Mouse (Mus musculus) gastrocnemius, postnatal 36 days (tissue): ENCODE results near the gene Pmel. TPM values are rescaled to one million over a fixed set of nuclear protein-coding genes. Genes with fewer than 3 reads are reported as not detected.

Source experiments
- DNase-seq, 2 experiments: peaks; one replicate each; pipeline ENCODE4 v3.0.0; 2022
- intact Hi-C: fragments of 180-260 bp; cut with DNase I; formaldehyde crosslinking; loops from one replicate; pipeline ENCODE4 v1.15.1; 2025
- long read RNA-seq, 2 experiments: library from polyadenylated mRNA; stranded (forward); transcript quantifications; one replicate each; pipeline ENCODE4 v2.0.0; 2021
- total RNA-seq, 2 experiments: library from RNA; stranded (reverse); gene quantifications; 2 replicates each; pipeline ENCODE4 v1.2.3; 2021

The Pmel gene
- total RNA-seq = under 1 TPM in 1 of 2 experiments, not detected in 1; 0.22 TPM
- long read RNA-seq, experiment 1 = 0 reads
- long read RNA-seq, experiment 2 = 0 reads

DNA sequence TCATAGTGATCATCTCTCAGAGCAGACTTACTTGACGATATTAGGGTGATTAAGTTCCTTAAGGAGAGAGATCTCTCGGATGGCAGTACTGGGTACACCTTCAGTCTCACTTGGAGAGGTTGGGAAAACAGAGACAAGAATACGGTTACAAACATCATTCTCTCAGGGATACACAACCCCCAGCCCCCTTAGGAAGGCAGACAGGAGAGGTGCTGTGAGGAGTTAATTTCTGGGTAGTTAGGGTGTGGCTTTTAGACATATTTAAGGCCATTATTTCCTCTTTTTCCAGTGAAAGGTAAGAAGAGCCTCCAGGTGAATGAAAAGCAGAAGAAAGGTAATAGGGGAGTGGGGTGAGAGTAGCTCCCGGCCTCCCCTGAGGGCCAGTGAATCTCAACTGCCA lies at the start of gene Pmel:
Gene Pmel (plus strand): TSS at position 301 of the 400 bp plus-strand sequence.
- no peak for DNase-seq
- intact Hi-C loops = loop anchor here (5.0 kb wide), 1 partner anchor 38 kb away; the partner anchor contains the start of gene Dgka

DNA sequence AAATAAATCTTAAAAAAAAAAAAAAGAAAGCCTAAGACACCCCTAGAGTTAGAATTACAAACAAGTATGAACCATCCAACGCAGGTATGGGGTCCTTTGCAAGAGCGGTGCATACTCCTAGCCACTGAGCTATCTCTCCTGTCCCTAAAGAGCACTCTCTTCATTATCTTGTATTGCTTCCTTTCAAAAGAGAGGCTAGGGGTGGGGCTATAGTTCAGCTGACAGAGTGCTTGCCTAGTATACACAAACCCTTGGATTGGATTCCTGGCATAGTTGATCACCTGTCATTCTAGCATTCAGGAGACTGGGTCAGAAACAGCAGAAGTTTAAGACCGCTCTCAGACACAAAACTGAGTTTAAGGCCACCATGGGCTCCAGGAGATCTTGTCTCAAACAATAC lies 48.7 kb upstream of the Pmel start:
- DNase-seq = no peak
- intact Hi-C loops = no loop called here

DNA sequence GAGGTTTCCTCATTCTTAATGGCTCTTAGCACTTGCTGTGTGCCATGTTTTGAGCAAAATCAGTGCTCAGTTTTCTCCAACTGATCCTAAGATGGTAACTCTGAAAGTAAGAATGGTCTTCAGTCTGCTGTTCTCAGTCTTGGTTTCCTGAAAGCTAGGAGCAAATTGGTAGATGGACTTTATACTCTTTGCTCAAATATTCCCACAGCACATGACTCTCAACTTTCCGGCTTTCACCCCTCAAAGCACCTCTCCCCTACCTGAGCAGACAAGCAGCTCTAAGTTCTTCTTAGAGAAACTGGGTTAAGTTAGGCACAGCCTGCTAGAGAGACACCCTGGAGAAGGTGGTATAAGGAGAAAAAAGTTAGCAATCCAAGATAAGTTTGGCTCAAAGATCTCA lies 47.3 kb upstream of the Pmel start:
- intact Hi-C loops = no loop called here
- DNase-seq = no peak

DNA sequence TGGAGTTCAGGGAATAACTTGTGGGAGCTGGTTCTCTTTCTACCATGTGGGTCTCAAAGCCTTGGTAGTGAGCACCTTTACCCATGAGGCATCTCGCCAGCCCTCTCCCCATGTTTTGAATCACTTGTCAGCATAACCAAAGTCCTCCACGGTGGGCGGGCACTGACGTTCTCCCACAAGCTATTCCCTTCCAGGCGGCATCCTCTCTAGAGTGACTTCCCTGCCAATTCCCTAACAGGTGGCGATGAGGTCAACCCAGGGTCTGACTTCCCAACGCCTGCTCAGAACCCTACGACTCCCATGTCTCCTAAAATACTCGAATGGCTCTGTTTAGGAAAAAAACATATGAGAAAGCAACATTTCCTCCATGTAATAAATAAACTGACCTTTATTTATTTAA lies 46.2 kb upstream of the Pmel start:
- DNase-seq = no peak

DNA sequence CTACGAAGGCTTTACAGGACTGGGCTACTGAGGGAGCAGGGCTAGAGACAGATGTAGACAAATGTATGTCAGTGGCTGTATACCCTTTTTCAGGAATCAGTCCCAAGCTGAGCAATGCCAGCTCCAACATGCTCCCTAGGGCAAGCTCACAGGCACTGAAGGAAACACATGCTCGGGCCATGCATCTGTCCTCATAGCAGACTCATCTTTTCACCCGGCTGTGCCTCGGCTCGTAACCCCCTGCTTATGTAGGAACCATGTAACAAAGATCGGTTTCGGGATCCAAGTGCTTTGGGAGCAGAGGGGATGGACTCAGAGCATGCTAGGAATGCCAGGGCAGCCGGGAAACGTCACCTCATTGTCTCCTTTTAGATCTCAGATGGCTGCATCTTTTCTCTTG lies 44.5 kb upstream of the Pmel start:
- intact Hi-C loops = no loop called here
- DNase-seq = no peak

More for the DNA sequence above, 46.2 kb upstream of the Pmel start:
- intact Hi-C loops = no loop called here

DNA sequence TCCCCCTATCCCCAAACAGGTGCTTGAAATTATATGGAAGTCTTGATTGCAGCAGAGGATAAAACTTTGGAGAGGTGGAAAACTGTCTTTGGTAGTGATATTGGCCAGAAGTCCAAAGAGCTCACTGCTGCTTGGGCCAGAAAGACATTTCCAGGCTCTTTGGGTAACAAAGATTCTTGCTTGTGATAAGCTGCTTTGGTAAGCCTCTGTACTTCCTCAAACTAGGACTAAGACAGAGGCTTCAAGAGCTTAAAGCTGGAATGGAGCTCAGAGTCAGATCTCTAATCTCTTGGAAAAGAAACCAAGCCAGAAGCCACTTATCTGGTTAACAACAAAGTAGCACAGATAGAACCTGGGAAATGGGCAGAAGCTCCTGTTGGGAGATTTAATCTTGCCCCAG lies 41.5 kb upstream of the Pmel start:
- no peak for DNase-seq
- intact Hi-C loops = no loop called here

DNA sequence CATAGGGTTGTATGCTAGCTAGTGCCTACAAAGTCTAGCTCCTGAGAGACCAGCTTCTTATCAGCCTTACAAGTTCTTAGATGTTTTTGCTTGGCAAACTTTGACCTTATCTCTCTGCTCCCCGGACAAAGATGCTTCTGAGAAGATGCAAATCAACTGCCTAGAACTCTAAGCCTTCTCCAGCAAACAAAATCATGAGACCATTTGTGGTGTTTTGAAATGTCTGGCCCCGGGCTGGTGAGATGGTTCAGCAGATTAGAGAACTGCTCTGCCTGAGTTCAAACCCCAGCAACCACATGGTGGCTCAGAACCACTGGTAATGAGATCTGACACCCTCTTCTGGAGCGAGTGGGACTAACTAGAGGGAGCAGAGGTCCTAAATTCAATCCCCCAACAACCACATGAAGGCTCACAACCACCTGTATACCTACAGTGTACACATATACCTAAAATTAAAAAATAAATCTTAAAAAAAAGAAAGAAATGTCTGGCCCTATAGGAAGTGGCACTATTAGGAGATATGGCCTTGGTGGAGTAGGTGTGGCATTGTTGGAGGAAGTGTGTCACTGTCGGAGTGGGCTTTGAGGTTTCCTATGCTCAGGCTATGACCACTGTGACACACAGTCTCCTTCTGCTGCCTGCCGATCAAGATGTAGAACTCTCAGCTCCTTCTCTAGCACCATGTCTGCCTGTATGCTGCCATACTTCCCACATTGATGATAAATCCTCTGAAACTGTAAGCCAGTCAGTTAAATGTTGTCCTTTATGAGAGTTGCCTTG lies 40.4 kb upstream of the Pmel start:
- intact Hi-C loops = no loop called here

DNA sequence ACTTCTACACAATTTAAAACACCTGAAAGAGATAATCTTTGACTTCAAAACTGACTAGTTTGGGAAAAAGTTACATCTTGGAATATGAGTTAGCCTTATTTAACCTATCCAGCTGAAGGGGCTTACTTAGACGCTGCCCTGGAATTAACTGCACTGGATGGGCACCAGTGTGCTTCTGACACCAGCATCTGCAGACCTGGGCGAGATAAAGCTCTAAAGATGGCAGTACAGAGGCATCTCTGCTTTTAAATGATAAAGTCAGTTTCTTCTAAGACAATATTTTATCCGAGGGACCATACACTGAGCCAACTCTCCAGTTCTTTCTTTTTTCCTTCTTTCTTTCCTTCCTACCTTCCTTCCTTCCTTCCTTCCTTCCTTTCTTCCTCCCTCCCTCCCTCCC lies 39.2 kb upstream of the Pmel start:
- intact Hi-C loops = no loop called here
- DNase-seq = no peak

More for the DNA sequence above, 40.4 kb upstream of the Pmel start:
- no peak for DNase-seq

DNA sequence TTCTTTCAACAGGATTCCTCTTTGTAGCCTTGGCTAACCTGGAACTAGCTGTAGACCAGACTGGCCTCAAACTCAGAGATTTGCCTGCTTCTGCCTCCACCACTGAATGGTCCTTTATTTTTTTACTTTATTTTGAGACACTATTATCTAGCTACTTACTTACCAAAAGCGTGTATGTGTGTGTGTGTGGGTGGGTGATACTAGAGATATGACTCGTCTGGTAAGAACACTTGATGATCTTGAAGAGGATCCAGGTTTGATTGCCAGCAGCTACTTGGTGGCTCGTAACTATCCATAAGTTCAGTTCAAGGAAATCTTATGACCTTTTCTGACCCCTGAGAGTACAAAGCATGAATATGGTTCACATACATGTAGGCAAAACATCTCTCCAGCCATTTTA lies 38.7 kb upstream of the Pmel start:
- intact Hi-C loops = no loop called here
- DNase-seq = no peak

DNA sequence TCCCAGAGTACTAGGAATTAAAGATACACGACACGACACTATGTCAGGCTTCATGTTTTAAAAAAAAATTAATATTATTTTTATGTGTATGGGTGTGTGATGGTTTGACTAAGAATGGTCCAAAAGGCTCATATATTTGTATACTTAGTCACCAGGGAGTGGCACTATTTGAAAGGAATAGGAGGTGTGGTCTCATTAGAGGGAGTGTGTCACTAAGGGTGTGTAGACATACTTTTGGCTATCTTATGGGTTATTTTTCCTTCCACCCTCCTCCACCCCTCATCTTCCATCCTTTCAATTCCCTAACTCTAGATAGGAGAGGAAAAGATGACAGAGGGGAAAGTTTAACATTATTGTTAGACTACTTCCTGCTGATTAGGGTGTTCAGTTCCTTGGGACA lies 38.2 kb upstream of the Pmel start:
- intact Hi-C loops = no loop called here
- DNase-seq = no peak

DNA sequence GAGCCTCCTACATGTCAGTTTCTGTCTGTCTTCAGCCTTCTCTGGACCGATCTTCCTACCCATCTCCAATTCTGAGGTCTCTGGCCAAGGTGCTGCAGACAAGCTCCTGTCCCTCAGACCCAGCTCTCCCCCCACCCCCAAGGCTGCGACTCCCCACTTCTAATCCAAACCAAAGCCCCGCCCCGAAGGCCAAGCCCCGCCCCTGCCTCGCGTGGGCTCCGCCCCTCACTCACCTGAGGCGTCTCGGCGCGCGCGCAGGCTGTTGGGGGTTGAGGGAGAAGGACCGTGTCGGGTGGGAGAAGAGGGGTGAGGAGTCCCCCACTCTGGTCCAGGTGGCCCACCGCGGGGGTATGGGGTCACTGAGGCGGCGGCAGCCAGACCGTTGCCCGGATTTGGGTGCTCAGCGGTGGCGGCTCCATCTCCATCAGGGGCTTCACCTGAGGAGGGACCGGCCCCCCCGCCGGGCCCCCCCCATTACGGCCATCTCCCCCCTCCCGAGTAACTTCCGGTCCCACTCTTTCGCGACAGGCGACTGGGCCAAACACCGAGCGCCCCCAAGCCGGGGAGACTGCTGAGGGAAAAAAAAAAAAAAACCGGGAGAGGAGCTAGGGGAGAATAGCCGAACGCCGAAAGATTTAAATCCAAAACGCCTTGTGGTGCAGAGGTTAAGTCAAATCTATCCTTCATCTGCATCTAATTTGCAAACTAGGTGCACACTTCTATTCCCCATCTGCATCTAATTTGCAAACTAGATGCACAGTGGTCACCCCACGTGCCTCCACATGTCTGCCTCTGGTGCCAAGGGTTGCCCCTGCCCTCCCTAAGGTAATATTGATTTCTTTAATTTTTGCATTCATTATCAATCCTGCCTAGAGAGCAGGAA lies 35.0 kb upstream of the Pmel start:
- intact Hi-C loops = no loop called here
- no peak for DNase-seq

DNA sequence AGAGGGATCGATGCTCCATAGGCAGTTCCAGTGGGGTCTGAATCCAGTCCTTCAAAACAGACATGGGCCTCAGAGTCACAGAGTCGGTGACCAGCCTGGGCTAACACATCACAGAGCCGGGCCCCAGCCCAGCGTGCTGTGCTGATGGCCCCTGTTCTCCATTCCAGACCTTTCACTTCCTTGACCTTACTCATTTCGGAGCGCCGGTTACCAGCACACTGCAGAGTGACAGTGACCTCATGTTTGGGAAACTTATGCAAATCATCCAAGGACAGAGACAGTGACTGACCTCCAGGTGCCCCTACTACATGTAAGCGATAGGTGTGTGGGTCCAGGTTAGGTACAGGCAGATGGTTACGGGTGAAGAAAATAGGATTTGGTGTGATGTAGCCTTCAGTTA lies 32.8 kb upstream of the Pmel start:
- intact Hi-C loops = loop anchor here (5.0 kb wide), 1 partner anchor 109 kb away; no protein-coding TSS in a partner anchor
- no peak for DNase-seq

DNA sequence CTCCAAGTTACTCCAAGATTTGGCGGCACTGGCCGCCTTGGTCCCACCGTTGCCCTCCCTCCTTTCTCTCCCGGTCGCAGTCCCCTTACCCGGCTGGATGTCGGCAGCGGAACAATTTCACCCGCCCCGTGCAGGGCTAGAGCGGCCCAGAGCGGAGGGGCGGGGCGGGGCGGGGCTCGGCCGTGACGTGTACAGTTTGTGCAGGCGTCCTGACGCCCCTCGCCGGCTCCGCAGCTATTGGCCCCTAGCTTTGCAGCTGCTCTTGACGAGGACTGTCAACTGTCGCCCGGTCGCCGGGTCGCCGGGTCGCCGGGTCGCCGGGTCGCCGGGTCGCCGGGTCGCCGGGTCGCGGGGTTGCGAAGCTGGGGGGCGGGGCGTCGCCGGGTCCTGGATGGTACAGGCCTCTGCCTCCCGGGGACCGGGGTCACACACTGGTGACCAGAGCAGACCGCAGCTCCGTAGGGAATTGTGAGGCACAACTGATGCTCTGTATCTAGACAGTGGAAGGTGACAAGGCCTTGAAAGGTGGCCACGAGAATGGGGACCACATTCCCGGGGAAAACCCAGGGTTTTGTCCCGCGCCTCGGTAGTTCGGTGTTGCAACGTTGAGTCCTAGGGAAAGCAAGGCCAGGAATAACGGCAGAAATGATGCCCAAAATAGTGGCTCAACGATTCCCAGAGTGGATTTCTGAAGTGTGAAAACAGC lies 30.1 kb upstream of the Pmel start, which contains the start of gene Suox:
Gene Suox (minus strand): TSS at position 311 of the 706 bp plus-strand sequence.
- peak; percentile 79 to 80 for DNase-seq
- intact Hi-C loops = loop anchor here (1.0 to 5.0 kb wide), 2 partner anchors 48 to 112 kb away; partner anchors contain the start of gene Rps26

DNA sequence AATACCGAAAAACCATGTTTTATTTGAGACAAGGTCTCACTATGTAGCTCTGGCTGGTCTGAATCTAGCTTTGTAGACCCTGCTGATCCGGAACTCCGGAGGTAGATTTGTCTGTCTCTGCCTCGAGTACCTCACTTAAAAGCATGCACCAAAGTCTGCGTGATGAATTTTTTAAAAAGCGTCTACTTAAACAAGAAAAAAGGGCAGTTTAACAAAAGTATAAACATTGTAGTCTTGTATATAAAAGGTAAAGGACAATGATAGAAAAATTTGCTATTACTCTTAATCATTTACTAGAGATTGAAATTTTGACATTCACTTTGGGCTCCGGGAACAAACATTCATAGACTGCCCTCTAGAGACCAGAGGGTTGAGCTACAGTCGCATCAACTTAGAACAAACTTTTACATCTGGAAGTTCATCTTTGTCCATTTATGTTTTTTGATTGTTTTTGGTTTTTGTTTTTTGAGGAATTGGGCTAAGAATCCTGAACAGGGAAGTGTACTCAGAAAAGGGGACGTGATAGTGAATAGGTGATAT lies 29.5 kb upstream of the Pmel start:
- DNase-seq = no peak

DNA sequence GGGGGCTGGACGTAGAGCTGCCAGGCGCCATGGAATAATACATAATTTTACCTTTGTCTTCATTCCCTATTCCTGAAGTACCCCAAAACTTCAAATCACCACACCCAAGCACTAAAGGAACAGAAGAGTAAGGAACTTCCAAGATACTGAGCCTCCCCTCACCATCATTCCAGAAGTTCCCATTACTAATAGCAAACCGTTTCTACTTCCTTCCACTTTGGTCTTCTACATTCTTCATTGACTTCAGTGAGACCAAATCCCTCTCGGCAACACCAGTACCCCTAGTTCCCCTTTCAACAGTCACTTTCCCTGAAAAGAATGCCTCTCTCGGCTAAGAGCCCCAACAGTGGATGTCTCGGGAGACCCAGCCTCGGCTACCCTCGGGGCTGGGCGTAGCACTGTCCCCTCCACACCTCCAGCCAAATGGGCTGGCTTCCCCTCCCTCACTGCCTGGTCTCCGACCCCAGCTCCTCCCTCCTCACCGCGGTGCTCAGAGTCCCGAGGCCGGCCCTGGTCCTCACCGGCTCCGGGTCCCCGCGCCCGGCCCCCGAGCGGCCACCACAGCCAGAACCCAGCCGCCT lies 8.5 kb upstream of the Pmel start:
- intact Hi-C loops = no loop called here
- DNase-seq = peak in 1 of 2 experiments; percentile 48

More for the DNA sequence above, 29.5 kb upstream of the Pmel start:
- intact Hi-C loops = loop anchor here (1.0 to 5.0 kb wide), 2 partner anchors 48 to 112 kb away; partner anchors contain the start of gene Rps26

DNA sequence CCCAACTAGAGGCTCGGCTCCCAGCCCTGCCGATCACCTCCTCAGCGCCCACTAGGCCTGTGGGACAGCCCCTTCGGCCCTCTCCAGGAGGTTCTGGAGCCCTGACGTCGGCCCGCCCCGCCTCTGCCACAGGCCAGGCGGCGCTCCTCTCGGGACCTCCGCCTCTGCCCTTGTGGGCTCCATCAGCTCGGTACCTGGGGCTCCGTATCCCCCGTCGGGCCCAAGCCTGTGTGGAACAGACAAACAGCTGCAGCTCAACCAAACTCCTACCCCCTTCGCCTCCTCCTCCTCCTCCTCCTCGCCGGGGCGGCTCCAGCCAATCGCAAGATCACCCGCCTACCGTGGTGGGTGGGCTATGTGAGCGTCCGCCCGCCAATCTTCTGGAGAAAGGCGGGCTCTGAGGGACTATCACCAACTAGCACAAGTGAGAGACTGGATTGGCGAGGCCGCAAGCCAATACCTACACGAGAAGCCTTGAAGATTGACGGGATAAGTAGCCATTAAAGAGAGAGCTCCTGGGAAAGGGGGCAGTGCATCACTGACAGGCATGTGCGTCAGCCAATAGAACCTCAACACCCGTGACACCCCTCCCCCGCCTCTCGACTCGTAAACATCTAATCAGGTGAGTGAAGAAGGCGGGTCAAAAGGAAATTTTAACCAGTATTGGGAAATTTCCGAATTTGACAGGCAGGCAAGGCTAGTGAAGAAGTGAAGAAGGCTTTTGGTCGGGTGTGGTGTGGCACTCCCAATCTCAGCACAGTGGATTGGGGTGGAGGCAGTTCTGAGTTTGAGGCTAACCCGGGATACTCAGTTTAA lies 7.8 kb upstream of the Pmel start, which contains the start of gene Rab5b:
Gene Rab5b (minus strand): TSS at position 273 of the 816 bp plus-strand sequence.
- intact Hi-C loops = no loop called here
- DNase-seq = peak; percentile 97 to 99

DNA sequence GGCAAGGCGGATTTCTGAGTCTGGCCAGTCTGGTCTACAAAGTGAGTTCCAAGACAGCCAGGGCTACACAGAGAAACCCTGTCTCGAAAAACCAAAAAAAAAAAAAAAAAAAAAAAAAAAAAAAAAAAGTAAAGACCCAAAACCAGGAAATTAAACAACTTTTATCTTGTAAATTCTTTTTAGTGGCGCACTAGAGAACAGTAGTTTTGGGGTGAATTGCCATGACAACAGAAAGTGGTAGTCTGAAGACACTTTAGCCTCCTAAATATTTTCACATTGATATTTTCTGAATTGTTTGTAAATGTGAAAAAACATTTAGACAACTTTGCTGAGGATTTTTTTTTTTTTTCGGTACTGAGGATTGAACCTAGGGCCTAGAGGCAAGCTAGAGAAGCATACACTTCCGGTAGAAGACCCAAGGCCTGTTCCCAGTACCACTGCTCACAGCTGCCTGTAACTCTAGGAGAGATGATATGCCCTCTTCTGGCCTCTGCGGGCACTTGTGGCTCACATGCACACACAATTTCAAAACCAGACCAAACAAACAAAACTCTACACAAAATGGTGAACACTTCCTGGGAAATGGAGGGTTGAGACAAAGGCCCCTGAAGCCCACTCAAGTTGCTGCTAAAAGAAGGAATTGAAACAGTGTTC lies 6.8 kb upstream of the Pmel start:
- no peak for DNase-seq
- intact Hi-C loops = no loop called here

DNA sequence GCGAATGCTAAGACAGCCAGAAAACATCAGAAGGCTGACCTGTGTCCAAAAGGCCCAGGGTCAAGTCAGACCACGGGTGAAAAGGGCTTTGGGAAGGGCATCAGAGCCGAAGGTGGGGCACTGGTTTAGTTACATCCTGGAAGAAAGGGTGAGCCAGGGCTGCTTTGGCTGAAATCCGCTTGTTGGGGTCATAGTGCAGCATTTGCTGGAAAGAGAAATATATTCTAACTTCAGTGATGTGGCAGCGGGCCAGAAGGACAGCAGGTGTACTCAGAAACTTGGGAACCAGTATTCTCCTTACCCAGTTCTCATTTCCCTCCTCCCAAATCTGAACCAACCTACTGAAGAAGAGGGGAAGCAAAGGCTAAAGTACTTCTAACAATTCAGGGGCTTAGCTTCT lies 5.0 kb upstream of the Pmel start:
- DNase-seq = no peak
- intact Hi-C loops = no loop called here
